Mouse (Mus musculus): ENCODE data around the gene Gm17577. TPM values are rescaled to one million over a fixed set of nuclear protein-coding genes. Genes with fewer than 3 reads are reported as not detected.
"Not testable (repeated sequence)": the region's sequence is repeated elsewhere in the genome, so short reads cannot be mapped to it uniquely, and the experiment has no call there.

The Gm17577 gene
- polyA plus RNA-seq (2017; shearing (Covaris generic)): not detected

- ATAC-seq: not testable (repeated sequence)
Measured at GRCm38 (mm10) chrX:123246807-123247206, at the start of gene Gm17577. TSS of gene Gm17577 (minus strand) at chrX:123246907.

GRCm38 (mm10) chrX:123222381-123222780 is 24.3 kb downstream of the Gm17577 start, which contains the start of gene Srsx:
TSS of gene Srsx (minus strand) at chrX:123222481.
- not testable (repeated sequence) for ATAC-seq

Other genes with a start within 250 kb of the Gm17577 start
- gene Gm17521, start 217.2 kb downstream of the Gm17577 start, polyA plus RNA-seq (2017; shearing (Covaris generic)): not detected
- 1 to 10 TPM in 1 of 2 experiments, under 1 TPM in 1; 0.54 to 5.1 TPM for gene Cldn34c1, start 143.4 kb downstream of the Gm17577 start, polyA plus RNA-seq (2017; shearing (Covaris generic))
- not detected for gene Srsx, start 24.4 kb downstream of the Gm17577 start, polyA plus RNA-seq (2017; shearing (Covaris generic))